Mouse (Mus musculus) forebrain, embryonic 14.5 days (tissue): ENCODE measurements around the gene Camk1g. TPM values are rescaled to one million over a fixed set of nuclear protein-coding genes. Genes with fewer than 3 reads are reported as not detected.

Experiments
- ATAC-seq: fragments of 200-750 bp; cut with Nextera tagmentation; 2 replicates; pipeline ENCODE4 v1.8.0; 2017; ENCODE audit warnings: mild to moderate bottlenecking, moderate library complexity
- DNase-seq: peaks from one replicate; pipeline ENCODE4 v3.0.0-alpha.2; 2015; ENCODE audit warnings: low spot score
- H3K27ac ChIP-seq: fragments of 300-500 bp; sonication (generic); 2 replicates; pipeline ENCODE4 v1.5.1; 2014; ENCODE audit warnings: low read depth, mild to moderate bottlenecking, control low read depth, low read length, moderate library complexity
- H3K27me3 ChIP-seq: fragments of 300-500 bp; sonication (generic); replicated peaks from 2 replicates; pipeline ENCODE4 v1.6.1; 2014; ENCODE audit warnings: low read length, control low read depth, mixed read lengths; ENCODE audit not compliant: control insufficient read depth, insufficient read depth
- H3K36me3 ChIP-seq: fragments of 300-500 bp; sonication (generic); 2 replicates; pipeline ENCODE4 v1.6.1; 2014; ENCODE audit warnings: low read length, control low read depth; ENCODE audit not compliant: control insufficient read depth, insufficient read depth
- H3K4me1 ChIP-seq: fragments of 300-500 bp; sonication (generic); 2 replicates; pipeline ENCODE4 v1.6.1; 2014; ENCODE audit warnings: antibody characterized with exemption, low read length, control low read depth; ENCODE audit not compliant: control insufficient read depth, insufficient read depth
- H3K4me2 ChIP-seq: fragments of 300-500 bp; sonication (generic); 2 replicates; pipeline ENCODE4 v1.6.1; 2014; ENCODE audit warnings: mild to moderate bottlenecking, control low read depth, low read length
- H3K4me3 ChIP-seq: fragments of 300-500 bp; sonication (generic); 2 replicates; pipeline ENCODE4 v1.5.1; 2014; ENCODE audit warnings: low read depth, low read length, control low read depth
- H3K9ac ChIP-seq: fragments of 300-500 bp; sonication (generic); 2 replicates; pipeline ENCODE4 v1.6.1; 2014; ENCODE audit warnings: mild to moderate bottlenecking, low read length, control low read depth, moderate library complexity
- H3K9me3 ChIP-seq: fragments of 300-500 bp; sonication (generic); replicated peaks from 2 replicates; pipeline ENCODE4 v1.6.1; 2016; ENCODE audit warnings: low read length, control low read depth, mixed read lengths; ENCODE audit not compliant: control insufficient read depth
- WGBS: fragments of 180-500 bp; shearing (Covaris S2); extraction: QIAGEN DNeasy Blood & Tissue Kit; methylation state at CpG from one replicate; pipeline ENCODE4 v1.1.7; 2014; 5-methylcytosine and 5-hydroxymethylcytosine counted together
- polyA plus RNA-seq: library from polyadenylated mRNA; unstranded; fragments of >200 nt; fragmentation: Nextera tagmentation; extraction: Ambion mirVana; gene quantifications from 2 replicates; pipeline ENCODE4 v1.2.1, GENCODE M21; 2014

The Camk1g gene
- polyA plus RNA-seq, 1 experiment from 2014 or later: 36.1 TPM

DNA sequence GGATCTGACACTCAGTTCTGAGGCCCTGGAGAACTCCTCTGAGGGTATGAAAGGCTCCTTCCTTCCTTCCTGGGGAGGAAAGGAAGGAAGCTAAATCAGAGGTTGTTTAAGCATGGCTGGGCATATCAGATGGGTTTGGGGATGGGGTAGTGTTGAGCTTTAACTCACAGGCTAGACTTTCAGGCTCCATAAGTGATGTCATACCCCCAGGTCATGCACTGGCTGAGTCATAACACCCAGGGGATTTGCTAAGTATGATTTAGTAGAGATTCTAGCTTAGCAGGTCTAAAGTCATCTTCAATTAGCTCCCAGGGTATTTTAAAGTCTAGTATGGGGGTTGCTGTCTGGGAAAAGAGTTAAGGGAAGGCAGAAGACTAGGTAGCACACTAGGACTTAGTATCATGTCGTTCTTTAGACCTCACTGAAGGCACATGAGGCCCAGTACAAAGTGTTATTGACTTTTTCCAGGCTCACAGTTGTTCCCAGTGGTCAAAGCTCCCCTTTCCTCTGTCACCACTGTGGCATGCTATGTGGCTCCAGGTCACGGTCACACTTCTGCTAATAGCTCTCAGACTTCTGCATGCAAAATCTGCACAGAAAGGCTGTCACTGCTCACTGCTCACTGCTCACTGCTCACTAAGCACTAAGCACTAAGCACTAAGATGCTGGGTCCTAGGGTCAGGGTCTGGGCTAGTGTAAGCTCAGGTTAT lies 28.8 kb upstream of the Camk1g start:
- ATAC-seq (no peak), DNase-seq (no peak)
- Histone ChIP-seq H3K9me3 (no peaks in the 10 kb centered on the region), H3K27ac (no peak overlapping the region), H3K27me3 (no peaks in the 10 kb centered on the region), H3K4me3 (no peak overlapping the region), H3K4me1 (no peaks in the 10 kb centered on the region), H3K4me2 (no peak overlapping the region), H3K9ac (no peak overlapping the region), H3K36me3 (no peaks in the 10 kb centered on the region)
- 71% methylated on average over 2 of the region's 2 CpGs for WGBS

DNA sequence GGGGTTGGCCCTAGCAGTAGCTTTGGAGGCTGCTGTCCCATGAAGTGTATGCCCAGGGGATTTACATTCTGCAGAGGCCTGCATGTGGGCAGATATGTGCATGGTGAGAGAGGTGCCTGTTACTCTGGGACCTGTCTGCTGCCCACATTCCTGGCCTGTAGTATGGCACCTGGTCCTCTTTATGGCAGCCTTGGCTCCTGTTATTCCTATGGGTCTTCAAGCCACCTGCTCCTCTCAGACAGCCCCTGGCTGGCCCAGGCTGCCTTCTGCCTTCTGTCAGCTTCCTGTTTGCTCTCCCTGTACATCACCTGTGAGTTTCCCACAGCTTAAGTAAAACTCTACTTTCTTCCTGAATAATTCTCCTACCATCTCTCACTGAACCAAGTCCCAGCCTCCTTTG lies 27.0 kb upstream of the Camk1g start:
- Histone ChIP-seq H3K27me3 (no peaks in the 10 kb centered on the region), H3K9ac (no peak overlapping the region), H3K36me3 (no peaks in the 10 kb centered on the region), H3K9me3 (no peaks in the 10 kb centered on the region), H3K4me3 (no peak overlapping the region), H3K4me1 (no peaks in the 10 kb centered on the region), H3K27ac (no peak overlapping the region), H3K4me2 (no peak overlapping the region)
- no peak for ATAC-seq
- no peak for DNase-seq

DNA sequence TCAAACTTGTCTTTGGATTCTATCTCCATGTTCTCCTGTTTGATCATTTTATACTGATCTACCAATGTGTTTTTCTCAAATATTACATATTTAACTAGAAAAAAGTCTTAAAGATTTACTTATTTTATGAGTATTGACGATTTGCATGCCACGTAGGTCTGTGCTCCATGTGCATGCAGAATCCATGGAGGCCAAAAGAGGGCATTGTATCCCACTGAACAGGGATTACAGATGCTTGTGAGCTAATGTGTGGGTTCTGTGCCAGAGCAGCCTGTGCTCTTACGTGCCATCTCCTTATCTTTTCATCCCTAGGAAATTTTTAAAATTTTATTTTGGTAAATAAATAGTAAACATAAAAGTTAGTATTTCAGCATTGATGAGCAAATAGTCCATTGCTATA lies 22.2 kb upstream of the Camk1g start:
- H3K4me3 ChIP-seq: no peak overlapping the region
- no peak for DNase-seq

DNA sequence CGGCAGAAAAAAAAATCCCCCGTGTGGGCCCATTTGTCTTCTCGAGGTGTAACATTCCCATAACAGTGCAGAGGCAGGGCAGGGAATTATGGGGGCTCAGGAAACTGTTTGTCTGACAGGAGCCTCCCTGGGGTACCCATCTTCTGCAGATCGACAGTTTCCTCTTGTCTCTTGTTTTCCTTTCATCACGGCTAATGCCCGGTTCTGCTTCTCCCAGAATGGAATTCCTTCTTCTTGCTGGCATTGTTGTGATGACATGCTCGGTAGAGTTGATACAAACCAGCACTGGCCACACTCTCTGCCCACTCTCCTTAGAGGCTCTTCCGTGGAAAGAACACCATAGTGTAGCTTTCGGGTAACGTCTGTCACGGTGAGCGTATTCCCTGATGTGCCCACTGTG lies 19.9 kb upstream of the Camk1g start:
- 38% methylated on average over 12 of the region's 12 CpGs for WGBS
- no peak overlapping the region for H3K4me3 ChIP-seq

More for the DNA sequence above, 22.2 kb upstream of the Camk1g start:
- no peak for ATAC-seq
- no peak overlapping the region for H3K4me2 ChIP-seq
- WGBS: 87% methylated on average over 3 of the region's 3 CpGs
- peaks cover 10% of the 10 kb centered on the region for H3K4me1 ChIP-seq
- no peak overlapping the region for H3K27ac ChIP-seq
- H3K27me3 ChIP-seq: no peaks in the 10 kb centered on the region
- H3K9ac ChIP-seq: no peak overlapping the region
- H3K9me3 ChIP-seq: no peaks in the 10 kb centered on the region
- no peaks in the 10 kb centered on the region for H3K36me3 ChIP-seq

DNA sequence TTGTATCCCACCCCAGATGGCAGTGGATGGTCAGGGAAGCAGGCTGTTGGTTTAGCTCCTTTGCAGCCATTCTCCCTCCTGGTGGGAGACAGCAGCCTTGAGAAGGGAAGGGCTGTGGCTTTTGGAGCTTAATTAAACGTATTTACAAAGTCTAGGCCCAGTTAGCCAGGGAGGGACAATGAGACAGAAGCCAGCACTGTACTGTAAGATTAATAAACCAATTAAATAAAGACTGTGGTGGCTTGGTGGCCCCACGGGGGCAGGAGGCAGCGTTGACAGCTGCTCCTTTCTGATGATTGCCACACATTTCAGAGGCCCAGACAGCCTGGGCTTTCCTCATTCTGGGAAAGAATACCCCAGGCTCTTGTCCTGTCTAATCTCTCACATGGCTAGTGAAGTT lies 19.4 kb upstream of the Camk1g start:
- no peaks in the 10 kb centered on the region for H3K27me3 ChIP-seq
- no peak overlapping the region for H3K4me3 ChIP-seq
- no peaks in the 10 kb centered on the region for H3K36me3 ChIP-seq
- H3K4me1 ChIP-seq: peaks cover 15% of the 10 kb centered on the region
- WGBS: 3% methylated on average over 3 of the region's 3 CpGs
- H3K9ac ChIP-seq: no peak overlapping the region
- peak; percentile 47 for ATAC-seq
- no peak overlapping the region for H3K4me2 ChIP-seq
- peak; percentile 63 for DNase-seq
- H3K27ac ChIP-seq: peak overlapping the region; percentile 17; the same call in 1 of the 2 replicates
- H3K9me3 ChIP-seq: no peaks in the 10 kb centered on the region

More for the DNA sequence above, 19.9 kb upstream of the Camk1g start:
- Histone ChIP-seq H3K4me1 (peaks cover 15% of the 10 kb centered on the region), H3K27ac (no peak overlapping the region; the same call in 1 of the 2 replicates), H3K9ac (no peak overlapping the region), H3K36me3 (no peaks in the 10 kb centered on the region), H3K9me3 (no peaks in the 10 kb centered on the region), H3K4me2 (no peak overlapping the region), H3K27me3 (no peaks in the 10 kb centered on the region)
- DNase-seq (no peak), ATAC-seq (no peak)

DNA sequence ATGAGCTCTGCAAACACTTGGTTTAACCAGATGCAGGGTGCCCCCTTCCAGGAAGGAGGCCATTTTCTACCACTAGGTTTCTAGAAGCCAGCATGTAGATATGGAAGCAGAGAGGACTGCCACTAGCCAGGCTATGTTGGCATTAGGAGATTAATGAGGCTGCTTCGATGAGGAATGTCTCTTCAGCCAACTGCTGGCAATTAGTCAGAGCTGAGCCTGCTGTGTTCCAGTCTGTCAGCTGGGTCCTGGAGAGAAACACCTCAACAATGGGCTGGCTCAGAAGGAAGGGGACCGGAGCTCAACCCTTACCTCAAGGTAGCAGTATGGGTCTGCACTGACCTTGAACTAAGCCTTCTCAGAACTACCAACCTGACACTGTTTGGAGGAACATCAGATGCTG lies 17.1 kb upstream of the Camk1g start:
- no peak overlapping the region for H3K4me3 ChIP-seq
- 45% methylated on average over 2 of the region's 2 CpGs for WGBS
- DNase-seq (no peak), ATAC-seq (no peak)
- no peak overlapping the region for H3K9ac ChIP-seq
- no peaks in the 10 kb centered on the region for H3K36me3 ChIP-seq
- no peaks in the 10 kb centered on the region for H3K27me3 ChIP-seq
- H3K4me1 ChIP-seq: peaks cover 21% of the 10 kb centered on the region
- H3K9me3 ChIP-seq: no peaks in the 10 kb centered on the region
- no peak overlapping the region for H3K4me2 ChIP-seq
- H3K27ac ChIP-seq: no peak overlapping the region

DNA sequence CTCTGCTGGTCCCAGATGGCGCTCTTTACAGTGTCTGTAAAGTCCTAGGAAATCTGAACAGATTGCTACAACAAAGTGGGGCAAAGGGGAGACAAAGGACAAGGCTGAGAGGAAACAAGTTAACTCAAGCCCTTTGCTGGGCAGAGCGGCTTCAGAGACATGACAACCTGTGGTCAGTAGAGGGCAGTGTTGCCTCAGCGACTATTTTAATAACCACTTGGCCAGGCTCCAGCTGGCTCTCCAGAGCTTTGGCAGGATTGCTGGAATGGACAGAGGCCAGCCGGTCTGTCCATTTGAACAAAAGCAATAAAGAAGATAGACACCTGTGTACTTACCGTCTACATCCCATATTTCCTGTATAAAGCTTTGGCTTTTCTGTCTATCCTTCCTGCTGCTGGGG lies 16.0 kb upstream of the Camk1g start:
- Histone ChIP-seq H3K4me1 (peaks cover 30% of the 10 kb centered on the region), H3K9ac (peak overlapping the region; percentile 1; the same call in 1 of the 2 replicates), H3K36me3 (no peaks in the 10 kb centered on the region), H3K4me3 (no peak overlapping the region), H3K27me3 (no peaks in the 10 kb centered on the region), H3K4me2 (no peak overlapping the region), H3K9me3 (no peaks in the 10 kb centered on the region), H3K27ac (peak overlapping the region; percentile 59)
- DNase-seq: peak; percentile 90
- 0% methylated on average over 5 of the region's 5 CpGs for WGBS
- ATAC-seq: peak; percentile 43

DNA sequence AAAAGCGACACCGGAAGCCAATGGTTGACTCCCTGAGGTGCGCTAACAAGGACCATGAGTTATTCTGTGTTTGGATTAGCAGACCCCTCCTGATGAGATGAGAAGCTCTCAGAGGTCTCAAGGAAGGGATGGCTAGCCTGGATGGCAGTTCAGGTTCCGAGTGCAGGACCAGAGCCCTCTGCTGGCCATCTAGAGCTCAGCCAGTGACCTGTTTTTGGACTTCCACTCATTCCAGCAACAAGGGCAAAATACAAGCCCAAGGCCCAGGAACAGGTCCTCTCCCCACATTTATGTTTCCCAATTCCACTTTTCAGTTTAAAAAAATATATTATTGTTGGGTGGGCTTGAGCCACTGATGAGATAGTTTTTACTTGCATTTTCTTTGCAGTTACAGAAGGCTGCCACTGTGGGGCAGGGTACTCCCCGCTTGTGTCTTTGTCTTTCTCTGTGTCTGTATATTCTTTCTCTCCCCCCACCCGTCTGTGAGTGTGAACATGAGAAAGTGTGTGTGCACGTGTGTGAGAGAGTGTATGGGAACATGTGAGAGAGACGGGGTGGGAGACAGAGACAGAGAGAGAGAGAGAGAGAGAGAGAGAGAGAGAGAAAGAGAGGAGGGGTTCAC lies 12.9 kb upstream of the Camk1g start:
- Histone ChIP-seq H3K4me3 (no peak overlapping the region), H3K9me3 (no peaks in the 10 kb centered on the region), H3K36me3 (no peaks in the 10 kb centered on the region), H3K27ac (no peak overlapping the region), H3K4me1 (peaks cover 23% of the 10 kb centered on the region), H3K4me2 (peak overlapping the region; percentile 44), H3K9ac (no peak overlapping the region), H3K27me3 (no peaks in the 10 kb centered on the region)
- ATAC-seq (peak; percentile 42), DNase-seq (peak; percentile 69)
- 8% methylated on average over 8 of the region's 8 CpGs for whole genome bisulfite sequencing

DNA sequence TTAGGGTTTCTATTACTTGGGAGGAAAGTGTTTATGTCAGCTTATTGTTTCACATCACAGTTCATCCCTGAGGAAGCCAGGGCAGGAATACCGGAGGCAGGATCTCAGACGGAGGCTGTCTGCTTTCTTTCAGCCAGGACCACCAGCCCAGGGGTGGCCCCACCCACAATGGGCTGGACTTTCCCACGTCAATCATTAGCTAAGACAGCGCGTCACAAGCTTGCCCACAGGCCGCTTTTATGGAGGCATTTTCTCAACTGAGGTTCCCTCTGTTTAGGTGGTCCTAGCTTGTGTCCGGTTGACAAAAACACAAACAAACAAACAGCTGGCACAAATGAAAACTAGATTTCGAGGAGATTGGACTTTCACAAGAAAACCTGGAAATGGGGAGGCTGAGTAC lies 12.3 kb upstream of the Camk1g start:
- H3K9me3 ChIP-seq: no peaks in the 10 kb centered on the region
- peak overlapping the region; percentile 44 for H3K4me2 ChIP-seq
- no peak overlapping the region for H3K4me3 ChIP-seq
- WGBS: 2% methylated on average over 8 of the region's 8 CpGs
- no peaks in the 10 kb centered on the region for H3K36me3 ChIP-seq
- H3K27ac ChIP-seq: no peak overlapping the region
- peaks cover 23% of the 10 kb centered on the region for H3K4me1 ChIP-seq
- peak overlapping the region; percentile 6; the same call in 1 of the 2 replicates for H3K9ac ChIP-seq
- no peaks in the 10 kb centered on the region for H3K27me3 ChIP-seq
- ATAC-seq (peak; percentile 70), DNase-seq (peak; percentile 69)
